Mouse (Mus musculus) erythroid progenitor cell, adult 5-6 weeks (primary cell): ENCODE results near the gene Eomes. TPM values are rescaled to one million over a fixed set of nuclear protein-coding genes. Genes with fewer than 3 reads are reported as not detected.

Source experiments
- ATAC-seq: replicated peaks from 2 replicates; pipeline ENCODE4 v1.8.0; 2016; ENCODE audit warnings: moderate number of reproducible peaks, mild to moderate bottlenecking, moderate TSS enrichment, inconsistent platforms; ENCODE audit not compliant: poor library complexity, low FRiP score, severe bottlenecking
- total RNA-seq, 2 experiments: library from RNA; stranded (forward) in 1 of 2; stranded (reverse) in 1 of 2; fragments of 150-400 nt in 1 of 2; fragments of 186-747, 209-891 nt in 1 of 2; gene quantifications; 2 replicates each; pipeline versions ENCODE4 v1.2.3 to v1.2.4; 2015 to 2017; ENCODE audit warnings: low replicate concordance in 2 of 2

The Eomes gene
- total RNA-seq, 2 experiments from 2014 or later = 0.30 to 1.3 TPM

- ATAC-seq = no peak
Observed at GRCm38 (mm10) chr9:118510941-118511690, 33.1 kb downstream of the Eomes start.

DNA sequence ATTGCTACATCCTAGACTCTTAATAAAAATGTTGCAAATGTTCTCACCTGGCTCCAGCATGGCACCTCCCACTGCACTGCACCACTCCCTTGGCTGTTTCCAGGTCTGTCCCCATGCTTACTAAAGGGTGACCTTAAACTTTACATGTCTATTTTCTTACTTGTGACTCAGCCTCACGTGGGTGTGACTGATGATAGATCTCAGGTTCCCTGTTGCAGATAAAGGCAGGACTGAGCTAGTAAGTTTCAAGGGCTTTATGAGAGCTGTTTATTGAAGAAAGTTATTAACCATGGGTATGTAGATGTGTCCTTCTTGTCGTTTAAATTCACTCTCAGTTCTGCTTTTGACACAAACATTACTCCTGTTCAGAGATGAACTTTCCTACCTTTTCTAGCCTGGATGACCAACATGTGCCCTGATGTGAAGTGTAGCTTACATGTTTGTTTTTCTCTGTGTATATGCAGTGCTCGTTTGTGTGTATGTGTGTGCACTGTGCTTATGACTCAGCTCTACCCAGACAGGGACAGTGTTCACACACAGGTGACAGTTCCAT lies 34.7 kb downstream of the Eomes start:
- ATAC-seq = no peak

DNA sequence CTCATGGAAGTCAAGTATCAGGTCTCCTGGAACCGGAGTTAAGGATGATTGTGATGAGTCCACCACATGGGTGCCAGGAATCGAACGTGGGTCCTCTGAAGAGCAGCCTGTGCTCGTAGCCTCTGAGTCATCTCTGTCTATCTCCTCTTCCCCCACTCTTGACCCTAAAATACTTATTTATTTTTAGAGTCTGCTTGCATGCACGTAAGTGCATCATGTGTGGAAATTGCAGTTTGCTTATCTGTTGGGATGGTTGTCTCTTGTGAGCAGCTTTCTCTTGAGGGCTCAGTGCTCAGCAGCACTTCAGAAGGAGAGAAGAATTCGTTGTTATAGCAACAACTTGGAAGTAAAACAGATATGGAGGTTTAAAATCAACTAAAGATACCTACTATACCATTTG lies 37.5 kb downstream of the Eomes start:
- no peak for ATAC-seq

DNA sequence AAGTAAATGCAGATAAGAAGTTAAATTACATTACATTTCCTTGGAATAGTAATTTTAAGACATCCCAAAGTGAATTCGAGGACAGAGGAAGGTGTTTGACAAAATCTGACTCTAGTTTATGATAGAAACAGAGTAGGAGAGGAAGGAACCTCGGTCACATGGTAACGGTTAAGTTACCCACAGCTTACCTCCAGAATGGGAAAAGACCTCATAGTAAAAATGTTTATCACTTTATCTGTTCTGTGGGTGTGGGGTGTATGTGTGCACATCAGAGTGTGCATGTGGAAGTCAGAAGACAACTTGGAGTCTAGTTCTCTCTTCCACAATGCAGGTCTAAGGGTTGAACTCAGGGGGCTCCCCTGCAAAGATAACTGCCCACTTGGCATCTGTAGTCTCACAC lies 38.1 kb downstream of the Eomes start:
- ATAC-seq = no peak

DNA sequence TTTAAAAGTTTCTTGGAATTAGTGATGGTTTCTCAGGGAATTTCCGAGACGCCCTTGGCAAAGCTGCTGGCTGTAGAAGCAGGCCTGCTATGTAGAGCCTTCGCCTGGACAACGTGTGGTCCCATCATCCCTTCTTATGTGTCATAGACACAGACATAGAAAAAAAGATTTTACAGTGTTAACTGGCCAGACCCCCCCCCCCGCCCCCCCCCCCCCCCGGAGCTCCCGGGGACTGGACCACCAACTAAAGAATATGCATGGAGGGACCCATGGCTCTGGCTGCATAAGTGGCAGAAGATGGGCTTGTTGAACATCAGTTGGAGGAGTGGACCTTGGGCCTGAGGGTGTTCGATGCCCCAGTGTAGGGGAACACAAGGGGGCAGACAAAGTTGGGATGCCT lies 39.6 kb downstream of the Eomes start:
- no peak for ATAC-seq

GRCm38 (mm10) chr9:118519101-118519500 lies 41.1 kb downstream of the Eomes start:
- ATAC-seq = no peak

GRCm38 (mm10) chr9:118520011-118520410 lies 42.0 kb downstream of the Eomes start:
- no peak for ATAC-seq

- no peak for ATAC-seq
Observed at GRCm38 (mm10) chr9:118520858-118521257, 42.8 kb downstream of the Eomes start.

- ATAC-seq = no peak
Observed at GRCm38 (mm10) chr9:118521659-118522058, 43.6 kb downstream of the Eomes start.

GRCm38 (mm10) chr9:118523738-118524137 lies 45.7 kb downstream of the Eomes start:
- no peak for ATAC-seq

GRCm38 (mm10) chr9:118527056-118527455 lies 49.0 kb downstream of the Eomes start:
- no peak for ATAC-seq

DNA sequence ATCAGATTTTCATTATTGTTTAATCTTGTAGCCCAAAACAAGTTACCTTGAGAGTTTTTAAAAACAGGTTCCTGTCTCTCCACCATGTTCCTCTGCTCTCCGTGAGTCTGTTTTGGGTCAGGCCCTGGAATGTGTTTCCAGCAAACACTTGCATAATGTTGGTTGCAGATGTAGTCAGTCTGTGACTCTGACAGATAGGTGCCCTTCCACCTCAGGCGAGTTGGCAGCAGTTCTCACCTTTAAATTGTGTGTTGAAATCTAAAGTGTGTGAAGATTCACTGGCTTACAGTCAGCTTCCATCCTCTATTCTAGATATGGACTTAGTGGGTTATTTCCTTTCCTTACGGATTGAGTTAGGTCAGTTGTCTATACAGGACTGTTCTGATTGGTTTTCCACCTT lies 51.8 kb downstream of the Eomes start:
- ATAC-seq = no peak

DNA sequence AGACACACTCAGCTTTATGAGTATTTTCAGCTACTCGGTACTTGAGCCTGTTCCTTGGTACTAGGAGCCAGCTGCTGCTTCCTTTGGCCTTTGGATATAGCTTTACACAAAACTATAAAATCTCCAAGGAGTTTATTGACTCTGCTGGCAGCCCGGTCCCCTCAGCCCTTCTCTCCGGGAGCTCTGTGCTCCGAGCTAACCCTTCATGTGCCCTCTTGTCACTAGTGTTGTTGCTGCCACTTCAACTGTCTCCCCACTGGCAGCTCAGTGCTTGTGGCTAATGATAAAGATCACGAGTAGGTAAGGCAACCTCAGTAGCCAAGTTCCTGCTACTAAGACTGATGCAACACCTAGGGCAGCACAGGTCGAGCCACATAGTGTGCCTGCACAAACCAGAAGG lies 52.7 kb downstream of the Eomes start:
- ATAC-seq = no peak

DNA sequence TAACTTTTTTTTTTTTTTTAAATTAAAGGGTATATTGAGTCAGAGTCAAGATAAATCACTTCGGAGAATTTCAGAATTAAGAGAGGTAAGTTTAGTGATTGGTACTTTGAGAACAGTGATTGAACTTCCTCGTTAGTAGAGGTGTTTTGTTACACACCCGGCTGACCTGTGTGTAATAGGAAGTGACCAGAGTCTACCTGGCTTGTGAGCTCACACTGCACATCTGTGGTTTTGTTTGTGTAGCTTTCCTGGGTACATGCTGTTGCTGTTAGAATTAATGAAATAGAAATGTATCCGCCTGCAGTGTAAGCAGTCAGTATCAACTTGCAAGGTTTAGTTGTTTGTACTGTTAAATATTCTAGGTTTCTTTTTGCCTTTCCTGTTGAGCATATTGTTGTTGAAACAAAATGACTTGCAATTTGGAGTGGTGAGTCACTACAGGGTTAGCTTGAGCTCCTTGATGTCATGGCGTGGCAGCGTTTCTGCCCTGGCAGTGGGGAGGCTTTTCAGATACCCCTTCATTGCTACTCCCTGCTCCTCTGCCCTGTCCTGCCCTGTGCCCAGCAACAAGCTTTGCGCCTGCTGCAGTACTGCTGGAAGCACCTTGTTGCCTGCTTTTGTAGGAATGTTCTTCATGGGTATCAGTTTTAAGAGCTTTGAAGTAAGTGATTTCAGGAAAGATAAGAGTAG lies 54.6 kb downstream of the Eomes start:
- no peak for ATAC-seq

Other genes starting within 250 kb of the Eomes start
- gene Golga4, start 28.1 kb downstream of the Eomes start, total RNA-seq (2015; ENCODE audit: low replicate concordance) = 21.8 and 25.2 TPM in 2 replicates
- gene Golga4, start 28.1 kb downstream of the Eomes start, total RNA-seq (2017; ENCODE audit: low replicate concordance) = 38.1 and 42.6 TPM in 2 replicates
- 2.9 and 3.6 TPM in 2 replicates for gene Itga9, start 128.5 kb downstream of the Eomes start, total RNA-seq (2015; ENCODE audit: low replicate concordance)
- 1.6 and 2.8 TPM in 2 replicates for gene Itga9, start 128.5 kb downstream of the Eomes start, total RNA-seq (2017; ENCODE audit: low replicate concordance)